Comparison of ENCODE assay signal across 40 mouse cellular contexts in the genomic region with DNA sequence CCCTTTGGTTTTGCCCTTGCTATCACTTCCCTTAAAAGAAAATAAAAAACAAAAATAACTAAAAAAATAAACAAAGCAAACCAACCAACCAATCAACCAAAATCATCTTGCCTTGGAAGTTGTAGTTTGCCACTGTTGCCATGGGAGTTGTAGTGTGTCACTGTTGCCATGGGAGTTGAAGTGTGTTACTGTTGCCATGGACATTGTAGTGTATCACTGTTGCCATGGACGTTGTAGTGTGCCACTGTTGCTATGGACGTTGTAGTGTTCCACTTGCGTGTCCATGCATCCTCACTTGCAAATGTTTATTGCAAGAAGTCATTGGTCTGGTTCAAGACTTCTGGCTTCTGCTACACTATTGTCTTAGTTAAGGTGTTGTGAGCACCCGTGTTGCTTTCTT. TPM values are rescaled to one million over a fixed set of nuclear protein-coding genes. Genes with fewer than 3 reads are reported as not detected.
"Had no signal": no experiment of that assay in that cellular context is flagged by ENCODE, and none has a peak within 500 bp of the region (broad histone marks: within the 10 kb centered on the region; RNA-seq: fewer than 3 reads in every experiment).

No protein-coding gene starts in this region.

- ATAC-seq: hindbrain, embryonic 16.5 days; intestine, embryonic 16.5 days had no signal

- H3K27me3 ChIP-seq: heart, embryonic 13.5 days; heart, embryonic 15.5 days; kidney, embryonic 15.5 days; liver, embryonic 13.5 days had no signal

- H3K4me1 ChIP-seq: heart, embryonic 13.5 days; heart, embryonic 15.5 days; kidney, embryonic 15.5 days; limb, embryonic 12.5 days; liver, embryonic 13.5 days had no signal

- H3K9me3 ChIP-seq: heart, embryonic 13.5 days; heart, embryonic 15.5 days; kidney, embryonic 15.5 days; limb, embryonic 10.5 days; limb, embryonic 12.5 days; liver, embryonic 13.5 days had no signal

- H3K4me2 ChIP-seq: heart, embryonic 11.5 days; heart, embryonic 13.5 days; heart, embryonic 15.5 days; hindbrain, embryonic 14.5 days; kidney, embryonic 15.5 days; limb, embryonic 12.5 days; liver, embryonic 11.5 days; liver, embryonic 13.5 days had no signal

- H3K9ac ChIP-seq: heart, embryonic 13.5 days; heart, embryonic 15.5 days; hindbrain, embryonic 14.5 days; kidney, embryonic 15.5 days; limb, embryonic 12.5 days; liver, embryonic 13.5 days had no signal

- DNase-seq: gastrocnemius, postnatal 14 days; gastrocnemius, postnatal 36 days; heart, adult 11 months; heart, adult 2 months; heart, postnatal 14 days; heart, postnatal 36 days; kidney, adult 11 months; kidney, adult 2 months; kidney, adult 9 months; kidney, postnatal 14 days; kidney, postnatal 36 days; layer of hippocampus, adult 9-11 months; layer of hippocampus, postnatal 36 days; liver; liver, embryonic 13.5 days had no signal

- H3K4me3 ChIP-seq: heart, adult 2 months; heart, embryonic 13.5 days; heart, embryonic 15.5 days; kidney, embryonic 15.5 days; limb, embryonic 10.5 days; limb, embryonic 12.5 days; liver, embryonic 13.5 days had no signal

- H3K36me3 ChIP-seq: heart, embryonic 13.5 days; heart, embryonic 15.5 days; kidney, embryonic 15.5 days; limb, embryonic 10.5 days; limb, embryonic 12.5 days; liver, embryonic 13.5 days had no signal

- H3K27ac ChIP-seq: heart, adult 2 months; heart, embryonic 13.5 days; heart, embryonic 15.5 days; hindbrain, embryonic 14.5 days; kidney, embryonic 15.5 days; kidney, postnatal 0 days; limb, embryonic 10.5 days; limb, embryonic 12.5 days; liver, embryonic 13.5 days had no signal

RNA-seq across cellular contexts. Expression of a gene that starts 2.1 kb away (rescaled TPM):
- total RNA-seq: gastrocnemius, adult 18-20 months; gastrocnemius, adult 8-10 months; gastrocnemius, postnatal 14 days; gastrocnemius, postnatal 36 days; heart, adult 2 months; heart, postnatal 14 days; heart, postnatal 36 days; hematopoietic stem cell, adult 5-6 weeks; layer of hippocampus, adult 18-20 months; layer of hippocampus, adult 8-10 months; layer of hippocampus, postnatal 14 days; layer of hippocampus, postnatal 36 days; left cerebral cortex, postnatal 10 days had no signal
- polyA plus RNA-seq: gonadal fat pad, adult 2 months; heart, adult 2 months; heart, embryonic 11.5 days; heart, embryonic 13.5 days; heart, embryonic 15.5 days; heart, postnatal 0 days; hindbrain, embryonic 11.5 days; kidney, adult 2 months; kidney, embryonic 15.5 days; kidney, postnatal 0 days; limb, embryonic 12.5 days; limb, embryonic 14.5 days; liver, embryonic 11.5 days; liver, embryonic 13.5 days had no signal

RNA-seq across cellular contexts. Expression of a gene that starts 29.2 kb away (rescaled TPM):
- total RNA-seq: gastrocnemius, adult 18-20 months; gastrocnemius, adult 8-10 months; gastrocnemius, postnatal 14 days; gastrocnemius, postnatal 36 days; heart, adult 2 months; heart, postnatal 14 days; heart, postnatal 36 days; hematopoietic stem cell, adult 5-6 weeks; layer of hippocampus, adult 18-20 months; layer of hippocampus, adult 8-10 months; layer of hippocampus, postnatal 14 days; layer of hippocampus, postnatal 36 days; left cerebral cortex, adult 18-20 months; left cerebral cortex, adult 8-10 months; left cerebral cortex, postnatal 10 days; left cerebral cortex, postnatal 25 days had no signal
- polyA plus RNA-seq: gonadal fat pad, adult 2 months; heart, adult 2 months; heart, embryonic 11.5 days; heart, embryonic 13.5 days; heart, embryonic 15.5 days; heart, postnatal 0 days; hindbrain, embryonic 11.5 days; hindbrain, embryonic 14.5 days; hindbrain, embryonic 16.5 days; kidney, adult 2 months; kidney, embryonic 15.5 days; kidney, postnatal 0 days; limb, embryonic 10.5 days; limb, embryonic 12.5 days; liver, embryonic 11.5 days; liver, embryonic 13.5 days had no signal
